Mouse (Mus musculus) heart, embryonic 10.5 days (tissue): ENCODE data around the gene Pla1a. TPM values are rescaled to one million over a fixed set of nuclear protein-coding genes. Genes with fewer than 3 reads are reported as not detected.
"Not testable (repeated sequence)": the region's sequence is repeated elsewhere in the genome, so short reads cannot be mapped to it uniquely, and the experiment has no call there.

Source experiments
- DNase-seq: peaks from one replicate; pipeline ENCODE4 v3.0.0-alpha.2; 2017; ENCODE audit warnings: low spot score
- H3K27ac ChIP-seq: fragments of 300-500 bp; sonication (generic); 2 replicates; pipeline ENCODE4 v1.5.1; 2016; ENCODE audit warnings: mild to moderate bottlenecking
- H3K27me3 ChIP-seq: fragments of 300-500 bp; sonication (generic); 2 replicates; pipeline ENCODE4 v1.6.1; 2016; ENCODE audit warnings: mild to moderate bottlenecking; ENCODE audit not compliant: poor library complexity, insufficient read depth, severe bottlenecking
- H3K36me3 ChIP-seq: fragments of 300-500 bp; sonication (generic); 2 replicates; pipeline ENCODE4 v1.6.1; 2016; ENCODE audit warnings: mild to moderate bottlenecking, moderate library complexity
- H3K4me1 ChIP-seq: fragments of 300-500 bp; sonication (generic); 2 replicates; pipeline ENCODE4 v1.6.1; 2016; ENCODE audit warnings: mild to moderate bottlenecking
- H3K4me3 ChIP-seq: fragments of 300-500 bp; sonication (generic); 2 replicates; pipeline ENCODE4 v1.5.1; 2016; ENCODE audit warnings: mild to moderate bottlenecking, moderate library complexity
- H3K9me3 ChIP-seq: fragments of 300-500 bp; sonication (generic); 2 replicates; pipeline ENCODE4 v1.6.1; 2016; ENCODE audit warnings: mild to moderate bottlenecking, moderate library complexity
- WGBS: fragments of 180-500 bp; shearing (Covaris S2); methylation state at CpG from one replicate; pipeline ENCODE4 v1.1.7; 2016; 5-methylcytosine and 5-hydroxymethylcytosine counted together
- polyA plus RNA-seq: library from polyadenylated mRNA; unstranded; fragments of >200 nt; fragmentation: Nextera tagmentation; extraction: Ambion mirVana; gene quantifications from 2 replicates; pipeline ENCODE4 v1.2.1, GENCODE M21; 2016

The Pla1a gene
- polyA plus RNA-seq, 1 experiment from 2014 or later: 0.19 TPM

DNA sequence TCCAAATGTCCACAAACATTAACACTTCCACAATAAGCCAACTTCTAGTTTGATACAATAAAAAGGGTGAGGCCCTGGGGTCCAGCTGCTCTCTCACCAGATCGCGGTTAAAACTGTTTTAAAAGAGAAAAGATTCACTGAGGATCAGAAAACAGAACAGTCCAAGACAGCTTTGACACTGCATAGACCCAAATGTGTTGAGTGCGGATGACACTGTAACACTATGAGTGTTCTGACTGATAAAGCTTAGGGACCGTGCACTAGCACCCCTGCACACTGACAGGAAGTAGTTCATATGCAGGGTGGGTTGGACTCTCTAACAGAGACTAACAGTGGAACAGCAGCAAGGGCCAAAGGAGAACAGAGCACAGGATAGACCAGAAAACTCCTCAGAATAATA lies 21.0 kb upstream of the Pla1a start:
- no peak for DNase-seq
- H3K4me3 ChIP-seq: no peak overlapping the region
- no peaks in the 10 kb centered on the region for H3K9me3 ChIP-seq
- peaks cover 17% of the 10 kb centered on the region for H3K36me3 ChIP-seq
- H3K4me1 ChIP-seq: peaks cover 10% of the 10 kb centered on the region
- no peak overlapping the region for H3K27ac ChIP-seq
- peaks cover 5% of the 10 kb centered on the region; the same call in 1 of the 2 replicates for H3K27me3 ChIP-seq
- 78% methylated on average over 4 of the region's 4 CpGs for WGBS

DNA sequence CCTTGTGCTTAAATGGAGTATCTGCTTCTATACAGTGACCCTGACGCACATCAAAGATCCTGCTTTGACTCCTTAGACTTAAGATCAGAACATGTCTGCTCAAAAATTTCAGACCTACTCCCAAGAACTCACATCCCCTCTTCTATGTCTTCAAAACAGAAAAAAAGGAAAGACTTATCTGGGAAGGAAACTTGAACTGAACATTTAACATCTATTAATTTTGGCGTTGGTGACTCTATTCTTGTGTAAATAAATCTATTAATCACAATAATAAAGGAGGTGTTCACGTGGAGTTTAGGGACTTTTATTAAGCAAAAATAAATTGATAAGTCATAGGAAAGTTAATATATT lies 20.2 kb upstream of the Pla1a start:
- H3K36me3 ChIP-seq: peaks cover 24% of the 10 kb centered on the region
- peak overlapping the region; percentile 98 for H3K27ac ChIP-seq
- H3K27me3 ChIP-seq: peaks cover 5% of the 10 kb centered on the region; the same call in 1 of the 2 replicates
- H3K9me3 ChIP-seq: no peaks in the 10 kb centered on the region
- 31% methylated on average over 3 of the region's 3 CpGs for WGBS
- H3K4me3 ChIP-seq: peak overlapping the region; percentile 69
- DNase-seq: no peak
- peaks cover 10% of the 10 kb centered on the region for H3K4me1 ChIP-seq

DNA sequence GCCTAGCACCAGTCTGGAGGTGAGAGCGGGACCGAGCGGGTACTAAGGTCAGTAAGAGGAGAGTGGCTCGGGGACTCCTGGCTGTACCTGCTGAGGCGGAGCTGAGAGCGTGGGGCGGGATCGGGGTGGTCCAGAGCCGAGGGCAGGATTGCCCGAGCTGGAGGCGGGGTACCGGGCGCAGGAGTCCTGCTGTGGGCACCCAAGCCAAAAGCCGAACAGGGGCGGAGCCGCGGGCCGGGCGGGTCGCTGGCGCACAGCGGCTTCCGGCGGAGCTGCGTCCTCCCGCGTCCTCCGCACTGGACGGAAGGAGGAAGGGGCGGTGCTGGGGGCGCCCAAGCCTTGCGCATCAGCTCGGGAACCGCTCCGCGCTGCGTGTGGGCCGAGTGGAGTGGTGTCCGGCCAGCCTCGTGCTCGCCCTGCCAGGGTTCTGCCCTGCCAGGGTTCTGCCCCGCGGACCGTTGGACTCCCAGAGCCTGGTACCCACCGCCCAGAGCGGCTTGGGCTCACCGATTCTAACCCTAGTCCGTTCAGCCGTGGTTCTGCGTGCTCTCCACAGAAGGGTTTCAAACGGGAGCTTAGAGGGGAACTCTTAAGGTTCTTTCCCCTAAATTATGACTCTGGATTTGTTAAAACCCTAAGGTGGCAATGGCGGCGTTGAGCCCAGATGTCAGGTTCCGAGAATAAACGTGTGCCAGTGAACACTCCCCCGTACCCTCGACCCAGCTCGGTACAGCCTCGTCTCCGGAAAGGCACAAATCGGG lies 19.7 kb upstream of the Pla1a start, which contains the start of gene Adprh:
TSS of gene Adprh (minus strand) at position 262 of the 761 bp plus-strand sequence.
- WGBS: under 1% methylated on average over 50 of the region's 61 CpGs
- Histone ChIP-seq H3K27ac (peak within 1 kb of the TSS; percentile 98), H3K9me3 (no peaks in the 10 kb centered on the region), H3K4me1 (peaks cover 10% of the 10 kb centered on the region), H3K4me3 (peak within 1 kb of the TSS; percentile 69), H3K27me3 (peaks cover 5% of the 10 kb centered on the region; the same call in 1 of the 2 replicates), H3K36me3 (peaks cover 30% of the 10 kb centered on the region)
- peak; percentile 97 for DNase-seq

DNA sequence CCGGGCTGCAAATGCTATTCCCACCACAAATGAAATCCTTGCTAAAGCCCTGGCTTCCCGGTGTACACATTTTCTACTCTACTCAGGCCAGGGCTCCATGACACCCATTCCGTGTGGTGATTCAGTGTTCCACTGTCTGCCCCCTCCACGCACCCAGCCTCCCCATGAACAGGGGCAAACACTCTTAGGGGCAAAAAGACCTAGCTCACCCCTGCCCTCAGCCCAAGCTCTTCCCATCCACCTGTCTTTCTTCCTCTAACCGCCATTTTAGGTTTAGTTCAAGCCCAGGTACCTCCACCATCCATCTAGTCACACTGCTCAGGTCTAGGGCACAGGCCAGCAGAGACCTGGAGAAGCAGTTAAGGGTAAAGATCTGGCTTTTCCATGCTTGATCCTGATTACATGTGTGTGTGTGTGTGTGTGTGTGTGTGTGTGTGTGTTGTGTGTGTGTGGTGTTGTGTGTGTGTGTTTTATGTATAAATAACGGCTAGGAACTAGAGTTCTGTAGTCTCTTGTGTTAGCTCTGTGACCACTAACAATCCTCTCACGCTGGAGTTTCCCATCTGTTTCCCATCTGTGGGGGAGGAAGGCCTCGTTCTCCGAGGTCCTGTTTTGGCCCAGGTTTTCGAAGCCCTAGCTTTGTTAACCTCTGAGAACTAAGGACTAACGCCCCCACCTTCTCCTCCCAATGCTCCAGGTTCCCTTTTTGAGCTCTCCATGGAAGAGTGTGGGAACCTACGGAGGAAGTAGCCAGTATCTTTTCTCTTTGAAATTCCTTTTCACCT lies 18.7 kb upstream of the Pla1a start:
- Histone ChIP-seq H3K4me3 (peak overlapping the region; percentile 69), H3K4me1 (peaks cover 10% of the 10 kb centered on the region), H3K9me3 (no peaks in the 10 kb centered on the region), H3K36me3 (peaks cover 40% of the 10 kb centered on the region), H3K27ac (peak overlapping the region; percentile 98), H3K27me3 (peaks cover 5% of the 10 kb centered on the region; the same call in 1 of the 2 replicates)
- DNase-seq: no peak
- WGBS: 49% methylated on average over 12 of the region's 12 CpGs

DNA sequence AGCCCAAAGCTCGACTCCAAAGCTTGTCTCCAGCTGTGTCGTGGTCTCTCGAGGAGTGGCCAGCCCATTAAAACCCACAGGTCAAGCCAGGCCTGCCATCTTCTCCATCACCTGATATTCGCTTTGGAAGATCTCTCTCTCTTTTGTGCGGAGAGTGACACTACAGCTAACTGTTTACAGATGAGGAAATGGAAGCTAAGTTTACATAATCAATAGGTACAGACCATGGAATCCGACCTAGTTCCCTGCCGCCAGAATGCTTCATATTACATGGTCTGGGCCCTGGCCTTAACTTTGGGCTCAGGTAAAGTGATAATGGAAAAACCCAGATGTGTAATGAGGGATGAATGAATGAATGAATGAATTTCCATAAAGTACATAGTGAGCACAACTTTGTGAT lies 17.8 kb upstream of the Pla1a start:
- WGBS: 91% methylated on average over 7 of the region's 7 CpGs
- H3K27me3 ChIP-seq: peaks cover 2% of the 10 kb centered on the region; the same call in 1 of the 2 replicates
- DNase-seq: no peak
- no peak overlapping the region for H3K4me3 ChIP-seq
- H3K4me1 ChIP-seq: peaks cover 10% of the 10 kb centered on the region
- no peak overlapping the region for H3K27ac ChIP-seq
- H3K9me3 ChIP-seq: no peaks in the 10 kb centered on the region
- peaks cover 49% of the 10 kb centered on the region for H3K36me3 ChIP-seq

DNA sequence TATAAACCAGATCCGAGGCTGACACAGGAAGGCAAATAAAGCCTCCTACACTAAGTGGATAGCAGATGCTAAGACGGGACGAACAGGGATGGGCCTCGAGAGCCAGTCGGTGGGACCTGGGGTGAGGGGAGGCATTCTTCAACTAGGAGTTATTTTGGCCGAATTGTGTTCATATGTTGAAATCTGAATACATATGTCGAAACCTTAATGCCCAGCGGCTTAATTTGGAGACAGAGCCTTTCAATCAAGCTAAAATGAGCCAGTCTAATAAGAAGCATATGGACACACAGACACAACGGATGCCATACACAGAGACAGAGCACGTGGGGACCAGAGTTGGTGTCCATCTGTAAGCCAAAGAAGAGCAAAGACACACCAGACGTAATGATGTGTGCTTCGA lies 15.5 kb upstream of the Pla1a start:
- Histone ChIP-seq H3K27ac (no peak overlapping the region), H3K4me1 (peaks cover 10% of the 10 kb centered on the region), H3K9me3 (peaks cover 4% of the 10 kb centered on the region; the same call in 1 of the 2 replicates), H3K27me3 (no peaks in the 10 kb centered on the region), H3K4me3 (no peak overlapping the region), H3K36me3 (peaks cover 71% of the 10 kb centered on the region)
- no peak for DNase-seq
- 90% methylated on average over 12 of the region's 12 CpGs for WGBS

DNA sequence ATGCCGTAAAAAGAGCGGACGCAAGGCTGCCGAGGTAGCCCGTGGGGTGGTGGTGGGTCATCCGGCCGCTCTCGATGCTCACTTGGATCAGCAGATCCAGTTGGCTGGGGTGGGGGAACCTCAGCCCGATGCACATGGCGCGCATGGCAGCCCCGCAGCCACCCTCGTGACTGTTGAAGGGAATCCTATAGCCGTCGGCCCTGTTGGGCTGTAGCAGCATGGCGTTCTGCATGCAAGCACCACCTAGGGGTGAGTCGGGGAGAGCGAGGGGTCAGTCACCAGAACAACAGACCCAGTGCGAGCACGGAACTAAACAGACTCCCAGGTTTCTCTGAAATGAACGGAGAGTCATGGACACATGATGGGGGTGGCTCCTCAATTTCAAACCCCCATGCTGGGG lies 14.4 kb upstream of the Pla1a start:
- Histone ChIP-seq H3K9me3 (peaks cover 4% of the 10 kb centered on the region; the same call in 1 of the 2 replicates), H3K4me3 (no peak overlapping the region), H3K4me1 (peaks cover 10% of the 10 kb centered on the region), H3K36me3 (peaks cover 79% of the 10 kb centered on the region), H3K27ac (no peak overlapping the region), H3K27me3 (no peaks in the 10 kb centered on the region)
- 92% methylated on average over 21 of the region's 21 CpGs for WGBS
- DNase-seq: no peak

DNA sequence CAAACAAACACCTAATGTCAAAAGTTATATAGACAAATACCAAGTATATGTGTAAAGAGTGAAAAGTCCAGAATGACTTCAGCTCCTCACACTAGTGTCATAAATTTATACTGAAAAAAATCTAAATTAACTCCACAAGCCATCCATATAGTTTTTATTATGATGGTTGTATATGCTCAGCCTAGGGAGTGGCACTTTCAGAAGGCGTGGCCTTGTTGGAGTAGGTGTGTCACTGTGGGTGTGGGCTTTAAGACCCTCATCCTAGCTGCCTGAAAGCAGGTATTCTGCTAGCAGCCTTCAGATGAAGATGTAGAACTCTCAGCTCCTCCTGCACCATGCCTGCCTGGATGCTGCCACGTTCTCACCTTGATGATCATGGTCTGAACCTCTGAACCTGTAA lies 13.2 kb upstream of the Pla1a start:
- whole genome bisulfite sequencing: 90% methylated on average over 2 of the region's 2 CpGs
- not testable (repeated sequence) for H3K27me3 ChIP-seq, H3K4me3 ChIP-seq, DNase-seq, H3K4me1 ChIP-seq, H3K27ac ChIP-seq, H3K9me3 ChIP-seq
- H3K36me3 ChIP-seq: peaks cover 79% of the 10 kb centered on the region

DNA sequence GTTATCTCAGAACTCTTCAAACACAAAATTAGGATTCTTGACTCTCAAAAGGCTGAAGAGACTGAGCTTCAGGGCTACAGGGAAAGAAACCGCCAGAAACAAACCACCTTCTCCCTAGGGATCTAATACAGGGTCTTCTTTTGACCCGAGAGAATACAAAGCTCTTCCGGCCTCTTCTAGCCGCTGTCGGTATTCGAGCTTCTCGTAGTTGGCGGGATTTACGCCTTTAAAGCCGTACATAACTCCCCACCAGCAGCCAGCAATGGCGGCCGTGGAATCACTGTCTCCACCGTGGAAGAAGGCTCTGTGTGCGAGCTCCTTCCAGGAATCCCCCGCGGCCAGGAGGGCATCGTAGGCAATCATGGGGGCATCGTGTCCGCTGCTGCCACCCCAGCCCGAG lies 12.6 kb upstream of the Pla1a start:
- no peak for DNase-seq
- Histone ChIP-seq H3K27me3 (no peaks in the 10 kb centered on the region), H3K4me1 (no peaks in the 10 kb centered on the region), H3K36me3 (peaks cover 78% of the 10 kb centered on the region), H3K9me3 (peaks cover 4% of the 10 kb centered on the region; the same call in 1 of the 2 replicates), H3K4me3 (no peak overlapping the region), H3K27ac (no peak overlapping the region)
- WGBS: 92% methylated on average over 20 of the region's 20 CpGs

DNA sequence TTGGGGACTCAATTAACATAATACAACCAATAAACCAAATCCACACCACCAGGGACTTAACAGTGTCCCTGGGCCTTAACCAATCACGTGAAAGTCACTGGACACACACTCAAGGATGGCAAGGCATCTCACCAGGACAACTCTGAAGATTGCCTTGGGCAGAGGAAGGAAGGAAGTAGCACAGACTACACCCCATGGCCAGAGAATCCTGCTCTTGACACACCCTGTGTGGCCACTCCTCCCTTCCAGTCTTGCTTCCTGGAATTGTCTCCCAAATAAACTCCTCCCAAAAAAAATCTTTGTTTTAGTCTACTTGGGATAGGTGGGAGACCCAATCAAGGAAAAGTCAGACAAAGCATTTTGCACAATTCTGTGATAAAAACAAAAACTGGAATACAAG lies 12.1 kb upstream of the Pla1a start:
- no peak for DNase-seq
- no peaks in the 10 kb centered on the region for H3K27me3 ChIP-seq
- no peak overlapping the region for H3K4me3 ChIP-seq
- WGBS: 100% methylated on average over 1 of the region's 1 CpGs
- peaks cover 73% of the 10 kb centered on the region for H3K36me3 ChIP-seq
- H3K9me3 ChIP-seq: peaks cover 4% of the 10 kb centered on the region; the same call in 1 of the 2 replicates
- no peaks in the 10 kb centered on the region for H3K4me1 ChIP-seq
- no peak overlapping the region for H3K27ac ChIP-seq

DNA sequence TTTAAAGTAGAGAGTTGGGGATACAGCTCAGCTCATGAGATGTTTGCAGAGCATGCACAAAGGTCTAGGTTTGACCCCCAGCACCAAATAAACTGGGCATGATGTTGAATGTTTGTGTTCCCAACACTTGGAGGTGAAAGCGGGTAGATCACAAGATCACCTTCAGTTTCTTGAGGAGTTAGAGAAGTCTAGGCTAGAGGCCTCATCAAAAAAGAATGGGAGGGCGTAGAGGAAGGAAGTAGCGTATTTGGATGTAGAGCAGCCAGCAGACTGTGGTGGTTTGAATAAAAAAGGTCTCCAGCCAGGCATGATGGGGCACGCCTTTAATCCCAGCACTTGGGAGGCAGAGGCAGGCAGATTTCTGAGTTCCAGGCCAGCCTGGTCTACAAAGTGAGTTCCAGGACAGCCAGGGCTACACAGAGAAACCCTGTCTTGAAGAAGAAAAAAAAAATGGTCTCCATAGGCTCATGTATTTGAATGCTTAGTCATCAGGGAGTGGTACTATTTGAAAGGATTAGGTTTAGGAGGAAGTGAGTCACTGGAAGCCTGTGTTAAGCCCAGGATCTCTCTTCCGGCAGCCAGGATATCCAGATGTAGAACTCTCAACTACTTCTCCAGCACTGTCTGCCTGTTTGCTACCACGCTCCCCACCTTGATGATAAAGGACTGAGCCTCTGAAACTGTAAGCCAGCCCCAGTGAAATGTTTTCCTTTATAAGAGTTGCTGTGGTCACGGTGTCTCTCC lies 10.9 kb upstream of the Pla1a start:
- Histone ChIP-seq H3K36me3 (peaks cover 62% of the 10 kb centered on the region), H3K4me3 (no peak overlapping the region), H3K9me3 (peaks cover 4% of the 10 kb centered on the region; the same call in 1 of the 2 replicates), H3K4me1 (no peaks in the 10 kb centered on the region), H3K27ac (no peak overlapping the region), H3K27me3 (no peaks in the 10 kb centered on the region)
- WGBS: 94% methylated on average over 7 of the region's 7 CpGs
- no peak for DNase-seq

DNA sequence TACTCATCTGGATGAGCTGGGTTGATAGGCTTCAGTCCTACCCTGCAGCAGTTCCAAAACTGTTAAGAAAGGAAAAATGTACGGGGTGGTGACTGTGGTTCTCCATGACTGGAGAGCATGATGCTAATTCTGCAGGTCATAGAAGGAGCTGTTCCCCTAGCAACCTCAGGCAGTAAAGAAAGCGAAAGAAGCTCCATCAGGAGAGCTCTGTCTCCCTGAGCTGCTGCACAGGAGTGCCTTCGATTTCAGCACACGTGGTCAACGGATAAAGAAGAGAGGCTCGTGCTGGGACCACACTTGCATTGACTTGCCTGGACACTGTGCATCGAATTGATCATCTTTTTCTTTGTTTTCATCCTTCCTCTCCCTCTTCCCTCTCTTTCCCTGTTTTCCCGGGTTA lies 9.3 kb upstream of the Pla1a start:
- H3K27me3 ChIP-seq: no peaks in the 10 kb centered on the region
- H3K4me1 ChIP-seq: no peaks in the 10 kb centered on the region
- H3K27ac ChIP-seq: no peak overlapping the region
- peaks cover 4% of the 10 kb centered on the region; the same call in 1 of the 2 replicates for H3K9me3 ChIP-seq
- WGBS: 86% methylated on average over 8 of the region's 8 CpGs
- no peak overlapping the region for H3K4me3 ChIP-seq
- peaks cover 45% of the 10 kb centered on the region for H3K36me3 ChIP-seq
- no peak for DNase-seq
